Mouse (Mus musculus): ENCODE data around the gene Creb3.
"Not testable (repeated sequence)": the region's sequence is repeated elsewhere in the genome, so short reads cannot be mapped to it uniquely, and the experiment has no call there.

The Creb3 gene

GRCm38 (mm10) chr4:43583421-43583820 is 21.3 kb downstream of the Creb3 start:
- DNase-seq (ENCODE audit: low read depth, low spot score): no peak

GRCm38 (mm10) chr4:43584444-43585416 is 22.6 kb downstream of the Creb3 start, which contains the start of gene Msmp:
Gene Msmp (minus strand): TSS chr4:43584494.
- no peak for DNase-seq (ENCODE audit: low read depth, low spot score)

GRCm38 (mm10) chr4:43585682-43586081 is 23.6 kb downstream of the Creb3 start:
- no peak for DNase-seq (ENCODE audit: low read depth, low spot score)

- no peak for DNase-seq (ENCODE audit: low read depth, low spot score)
Observed at GRCm38 (mm10) chr4:43586411-43586810, 24.3 kb downstream of the Creb3 start.

- DNase-seq (ENCODE audit: low read depth, low spot score): no peak
Observed at GRCm38 (mm10) chr4:43587681-43588080, 25.5 kb downstream of the Creb3 start.

GRCm38 (mm10) chr4:43591543-43591942 is 29.4 kb downstream of the Creb3 start:
- no peak for DNase-seq (ENCODE audit: low read depth, low spot score)

- DNase-seq (ENCODE audit: low read depth, low spot score): no peak
Observed at GRCm38 (mm10) chr4:43591961-43592360, 29.8 kb downstream of the Creb3 start.

- no peak for DNase-seq (ENCODE audit: low read depth, low spot score)
Observed at GRCm38 (mm10) chr4:43593453-43593852, 31.3 kb downstream of the Creb3 start.

GRCm38 (mm10) chr4:43596597-43596996 is 34.5 kb downstream of the Creb3 start:
- not testable (repeated sequence) for DNase-seq (ENCODE audit: low read depth, low spot score)

- DNase-seq (ENCODE audit: low read depth, low spot score): no peak
Observed at GRCm38 (mm10) chr4:43598200-43598599, 36.1 kb downstream of the Creb3 start.

- DNase-seq (ENCODE audit: low read depth, low spot score): no peak
Observed at GRCm38 (mm10) chr4:43598650-43599380, 36.7 kb downstream of the Creb3 start.

- DNase-seq (ENCODE audit: low read depth, low spot score): no peak
Observed at GRCm38 (mm10) chr4:43600195-43600934, 38.2 kb downstream of the Creb3 start.

GRCm38 (mm10) chr4:43604099-43604498 is 42.0 kb downstream of the Creb3 start:
- DNase-seq (ENCODE audit: low read depth, low spot score): no peak

- DNase-seq (ENCODE audit: low read depth, low spot score): no peak
Observed at GRCm38 (mm10) chr4:43604751-43605685, 42.9 kb downstream of the Creb3 start.

GRCm38 (mm10) chr4:43612534-43612933 is 50.4 kb downstream of the Creb3 start:
- no peak for DNase-seq (ENCODE audit: low read depth, low spot score)

- no peak for DNase-seq (ENCODE audit: low read depth, low spot score)
Observed at GRCm38 (mm10) chr4:43613060-43613730, 51.1 kb downstream of the Creb3 start.

Data from CD4-positive helper T cell, adult 2 months (primary cell).